Mouse (Mus musculus) ovary, postnatal 36 days (tissue): ENCODE data around the gene Ncapg2.

Experiments
- DNase-seq: peaks from one replicate; pipeline ENCODE4 v3.0.0; 2022; ENCODE audit warnings: low spot score, mixed read lengths

The Ncapg2 gene

DNA sequence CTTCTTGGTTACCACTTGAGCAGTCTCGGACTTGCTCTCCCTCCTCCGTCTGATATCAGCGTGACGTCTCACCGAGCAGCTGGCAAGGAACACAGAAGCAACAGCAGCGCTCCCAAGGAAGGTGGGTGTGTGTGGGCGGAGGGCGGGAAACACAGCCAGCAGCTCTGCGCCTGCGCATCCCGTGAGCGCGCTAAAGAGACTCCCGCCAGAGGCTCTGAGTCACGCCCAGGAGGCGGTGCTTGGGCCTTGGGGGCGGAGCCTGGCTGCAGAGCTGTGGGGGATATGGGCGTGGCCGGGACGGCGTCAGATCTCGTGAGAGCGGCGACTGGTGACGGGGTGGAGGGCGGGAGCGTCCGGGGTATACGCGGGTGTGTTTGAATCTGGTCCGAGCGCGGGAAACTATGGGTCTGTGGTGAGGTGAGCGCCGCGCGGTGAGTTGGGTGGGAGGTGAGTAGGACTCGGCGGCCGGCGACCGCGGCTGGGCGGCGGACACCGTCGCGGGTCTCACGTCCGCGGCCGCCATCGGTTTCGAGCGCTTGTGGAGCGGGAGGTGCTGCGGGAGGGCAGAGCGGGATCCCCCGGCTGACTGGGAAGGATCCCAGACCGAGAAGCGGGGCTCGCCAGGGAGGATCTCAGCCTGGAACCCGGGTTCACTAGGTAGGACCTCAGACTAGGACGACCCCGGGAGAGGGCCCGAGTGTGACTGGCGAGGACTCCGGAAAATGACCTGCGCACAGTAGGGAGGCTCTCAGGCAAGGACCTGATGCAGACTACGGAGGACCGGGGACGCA, at the start of gene Ncapg2:
Ncapg2 (plus strand) TSS at position 358 of the 791 bp plus-strand sequence.
- peak; percentile 99 for DNase-seq

DNA sequence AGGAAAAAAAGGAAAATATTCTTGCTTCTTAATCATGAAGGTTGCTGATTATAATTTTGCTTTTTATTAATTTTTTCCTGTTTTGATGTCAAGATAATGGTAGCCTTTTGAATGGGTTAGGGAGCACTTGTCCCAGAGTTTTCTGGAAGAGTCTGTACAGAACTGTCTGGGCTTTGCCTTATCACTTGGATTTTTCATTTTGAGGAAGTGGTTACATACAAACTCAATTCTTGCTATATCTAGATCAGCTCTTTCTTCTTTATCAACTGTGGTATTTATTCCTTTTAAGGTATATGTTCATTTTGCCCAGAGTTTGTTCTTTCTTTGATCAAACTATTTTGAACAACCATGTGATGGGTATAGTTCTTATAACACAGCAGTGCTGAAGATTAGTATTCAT, 43.1 kb upstream of the Ncapg2 start:
- DNase-seq, result no peak

DNA sequence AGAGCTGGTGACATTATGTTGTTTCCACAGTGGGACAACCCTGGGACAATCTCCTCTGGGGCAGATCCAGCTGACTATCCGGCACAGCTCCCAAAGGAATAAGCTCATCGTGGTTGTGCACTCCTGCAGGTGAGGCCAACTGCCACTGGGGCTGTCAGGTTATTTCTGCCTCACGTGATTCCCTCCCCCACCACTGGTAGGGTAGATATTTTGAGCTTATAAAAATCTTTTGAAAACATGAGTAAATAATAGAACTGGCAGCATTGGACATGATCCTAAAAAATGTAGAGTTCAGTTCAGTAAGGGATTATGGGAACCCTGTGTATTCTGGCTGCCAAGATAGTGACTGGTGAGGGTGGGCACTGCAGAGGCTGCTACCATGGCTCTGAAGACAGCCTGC, 38.3 kb upstream of the Ncapg2 start:
- DNase-seq, result no peak

DNA sequence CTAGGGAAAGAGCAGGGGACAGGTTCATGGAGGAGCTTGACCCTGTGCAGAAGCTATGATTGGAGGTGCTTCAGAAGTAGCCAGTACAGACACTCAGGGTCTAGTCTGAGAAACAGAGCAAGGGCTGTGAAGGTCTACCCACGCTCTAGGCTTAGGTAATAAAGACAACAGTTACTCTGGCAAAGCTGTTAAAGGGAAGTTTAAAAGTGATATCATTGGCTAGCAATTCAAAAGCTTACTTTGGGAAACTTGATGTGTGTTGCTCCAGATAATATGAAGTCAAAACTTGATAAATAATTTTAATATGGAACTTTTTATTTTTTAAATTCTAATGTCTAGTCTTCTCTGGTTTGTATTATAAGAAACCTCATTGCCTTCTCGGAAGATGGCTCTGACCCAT, 37.9 kb upstream of the Ncapg2 start:
- no peak for DNase-seq

DNA sequence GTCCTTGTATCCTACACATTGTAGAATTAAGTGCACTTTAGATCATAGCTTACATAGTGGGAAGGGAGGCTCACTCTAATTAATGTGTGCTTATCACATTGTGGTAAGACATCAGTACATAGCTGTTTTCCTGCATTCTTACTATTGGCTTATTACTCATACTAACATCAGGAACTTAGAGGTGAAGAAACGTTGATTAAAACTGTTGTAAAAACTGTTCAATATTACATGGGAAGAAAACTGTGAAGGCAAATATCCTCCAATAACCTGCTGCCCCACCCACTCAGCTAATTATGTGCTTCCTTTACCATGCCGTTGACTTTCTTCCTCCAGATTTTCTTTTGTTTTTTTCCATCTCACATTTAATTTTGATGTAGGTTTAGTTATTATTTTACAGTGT, 36.3 kb upstream of the Ncapg2 start:
- no peak for DNase-seq

DNA sequence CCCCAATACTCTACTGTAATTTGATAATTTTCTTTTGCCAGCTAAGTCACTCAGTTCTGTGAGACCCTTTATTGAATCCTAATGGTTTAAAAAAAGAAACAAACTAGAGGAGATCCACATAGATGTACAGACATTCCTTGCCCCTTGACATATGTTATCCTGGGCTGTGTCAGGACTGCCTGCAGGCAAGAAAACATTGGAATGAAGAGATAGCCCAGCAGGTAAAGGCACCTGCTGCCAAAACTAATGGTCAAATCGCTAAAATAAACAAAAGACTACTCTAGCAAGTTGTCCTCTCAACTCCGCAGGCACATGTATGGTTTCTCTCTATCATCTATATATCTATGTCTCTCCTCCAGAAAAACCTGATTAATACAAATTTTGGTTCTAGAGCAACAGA, 22.1 kb upstream of the Ncapg2 start:
- no peak for DNase-seq

DNA sequence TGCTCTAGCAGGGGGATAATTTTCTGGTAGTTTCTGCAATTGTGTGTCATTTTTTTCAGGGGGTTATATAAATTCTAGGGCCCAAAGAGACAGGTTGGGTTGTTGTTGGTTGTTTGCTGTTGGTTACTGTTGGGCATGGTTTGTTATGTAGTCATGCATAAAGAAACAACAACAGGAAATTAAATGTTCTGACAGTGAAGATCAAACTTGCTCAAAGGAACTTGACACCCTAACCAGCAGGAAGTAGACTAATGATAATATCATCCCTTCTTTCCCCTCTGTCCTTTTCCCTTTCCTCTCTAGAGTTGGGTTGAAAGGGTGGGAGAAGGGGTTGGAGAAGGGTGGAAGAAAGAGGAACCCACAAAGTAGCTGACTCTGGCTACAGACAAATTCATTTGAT, 21.2 kb upstream of the Ncapg2 start:
- no peak for DNase-seq

DNA sequence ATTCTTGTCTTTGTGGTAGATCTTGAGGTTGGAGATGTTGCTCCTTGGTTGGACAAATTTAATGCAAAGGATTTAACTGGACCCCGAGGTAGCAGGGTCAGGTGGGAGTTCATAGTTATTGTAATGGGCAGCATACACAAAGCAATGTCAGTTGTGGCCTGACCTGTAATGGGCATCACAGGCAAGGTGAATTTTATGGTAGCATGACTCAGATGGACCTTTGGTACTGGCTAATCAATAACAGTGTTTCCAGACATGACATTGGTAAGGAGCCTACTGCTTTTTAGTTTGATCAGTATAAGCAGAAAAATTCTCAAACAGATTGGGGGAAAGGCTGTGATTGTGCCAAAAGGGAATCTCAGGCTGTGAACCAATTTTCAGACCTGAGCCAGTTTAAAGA, 18.4 kb upstream of the Ncapg2 start:
- DNase-seq, result no peak

DNA sequence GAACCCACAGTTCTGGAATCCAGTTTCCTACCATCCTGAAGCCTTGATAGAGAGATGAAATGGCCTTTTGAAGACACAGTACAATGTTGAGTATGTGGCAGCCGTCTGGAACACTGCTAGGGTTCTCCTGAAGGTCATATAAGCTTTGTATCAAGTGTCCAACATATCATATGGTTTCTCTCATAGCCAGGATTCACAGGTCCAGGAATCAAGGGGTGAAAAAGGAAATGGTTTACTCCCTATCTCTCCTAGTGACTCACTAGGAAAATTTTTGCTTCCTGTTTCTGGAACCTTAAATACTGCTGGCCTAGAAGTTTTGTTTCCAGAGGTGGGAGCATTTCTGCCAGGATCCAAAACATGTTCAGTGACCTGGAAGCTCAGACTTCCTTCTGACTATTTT, 15.3 kb upstream of the Ncapg2 start:
- no peak for DNase-seq

DNA sequence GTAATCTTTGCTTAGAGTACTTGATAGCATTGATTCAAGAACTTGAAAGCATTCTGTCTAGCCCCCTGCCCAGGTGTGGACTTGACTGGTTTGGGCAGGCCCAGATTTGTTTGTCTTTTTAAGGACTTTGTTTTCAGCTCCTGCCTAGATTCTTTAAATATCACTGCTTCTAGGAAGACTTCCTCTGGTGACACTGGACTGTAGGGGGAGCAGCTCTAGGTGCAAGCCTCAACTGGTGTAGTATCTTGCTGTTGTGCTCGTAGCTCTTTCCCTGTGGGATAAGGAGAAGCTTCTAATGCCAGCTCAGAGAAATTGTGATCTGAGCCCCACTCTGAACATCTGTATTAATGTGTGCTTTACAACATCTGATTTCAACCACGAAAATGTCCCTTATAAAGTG, 10.9 kb upstream of the Ncapg2 start:
- DNase-seq, result no peak

DNA sequence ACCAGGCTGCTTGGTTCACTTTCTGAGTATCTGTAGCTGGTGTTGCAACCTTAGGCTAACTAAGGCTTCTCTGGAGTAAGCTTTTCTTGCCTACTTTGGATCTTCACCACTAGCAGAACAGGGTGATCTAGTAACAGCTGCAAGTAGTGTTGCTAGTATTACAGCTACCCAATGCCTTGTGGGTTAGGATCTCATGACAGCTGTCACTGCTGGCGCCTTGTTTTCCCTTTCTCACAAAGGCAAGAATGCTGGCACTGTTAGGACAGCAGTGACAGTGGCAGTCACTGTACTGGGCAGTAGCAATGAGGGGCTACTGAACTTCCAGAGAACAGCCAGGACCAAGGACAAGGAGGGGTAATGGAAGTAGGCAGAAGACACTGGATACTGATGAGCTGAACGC, 9.9 kb upstream of the Ncapg2 start:
- no peak for DNase-seq

DNA sequence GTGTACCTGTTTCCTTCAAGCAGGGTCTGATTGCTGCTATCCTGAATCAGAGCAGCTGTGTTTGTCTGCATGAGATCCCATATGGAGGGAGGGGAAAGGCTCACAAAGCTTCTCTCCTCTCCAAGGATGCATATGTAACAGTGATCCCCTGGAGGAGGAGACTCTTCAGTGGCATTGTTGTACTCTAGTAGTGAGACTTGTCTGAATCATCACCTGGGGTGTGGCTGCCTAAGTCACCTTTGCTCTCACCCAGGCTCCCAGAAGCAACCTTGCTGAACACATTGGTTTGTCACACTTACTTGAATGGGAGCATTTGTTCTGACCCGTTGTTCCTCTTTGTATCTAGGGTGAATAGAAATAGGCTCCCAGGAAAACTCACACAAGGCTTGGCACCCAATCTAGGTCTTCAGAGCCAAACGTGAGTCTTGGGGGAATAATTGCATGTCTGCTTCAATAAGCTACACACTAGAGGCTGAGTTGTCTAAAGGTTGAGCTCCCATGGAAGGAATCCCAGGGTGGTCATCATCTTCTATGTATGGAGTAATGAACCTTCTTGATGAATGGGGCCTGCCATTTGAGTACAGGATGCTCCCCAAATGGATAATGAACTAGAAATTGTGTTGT, 9.0 kb upstream of the Ncapg2 start:
- DNase-seq, result no peak

DNA sequence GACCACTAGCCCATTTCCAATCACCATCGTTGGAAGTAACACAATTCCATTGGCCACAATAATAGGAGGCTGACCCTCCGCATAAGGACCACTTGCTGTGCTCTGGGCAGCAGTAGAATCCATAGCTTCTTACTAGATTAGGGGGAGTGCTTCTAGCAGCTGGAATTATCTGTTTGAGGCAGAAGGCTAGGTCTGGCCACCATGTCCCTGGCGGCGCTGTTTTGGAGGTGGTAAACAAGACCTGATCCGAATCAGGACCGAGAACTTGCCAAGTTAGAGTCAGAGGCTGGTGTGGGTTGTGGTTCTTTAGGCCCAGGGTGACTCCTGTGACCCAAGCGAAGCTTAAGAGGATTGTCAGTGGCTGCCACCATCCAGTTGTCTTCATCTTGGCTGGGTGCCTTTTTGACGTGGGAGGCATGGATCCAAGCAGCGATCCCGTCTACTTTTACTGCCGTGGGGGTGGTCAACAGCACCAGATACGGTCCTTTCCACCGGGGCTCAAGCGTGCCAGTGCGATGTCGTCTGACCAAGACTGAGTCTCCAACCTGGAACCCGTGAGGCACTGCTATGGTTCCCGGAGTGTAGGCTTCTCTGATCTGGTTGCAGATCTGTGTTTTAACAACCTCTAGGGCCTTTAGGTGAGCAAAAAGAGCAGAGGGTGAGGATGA, 1.1 kb upstream of the Ncapg2 start:
- DNase-seq, result peak; percentile 5

DNA sequence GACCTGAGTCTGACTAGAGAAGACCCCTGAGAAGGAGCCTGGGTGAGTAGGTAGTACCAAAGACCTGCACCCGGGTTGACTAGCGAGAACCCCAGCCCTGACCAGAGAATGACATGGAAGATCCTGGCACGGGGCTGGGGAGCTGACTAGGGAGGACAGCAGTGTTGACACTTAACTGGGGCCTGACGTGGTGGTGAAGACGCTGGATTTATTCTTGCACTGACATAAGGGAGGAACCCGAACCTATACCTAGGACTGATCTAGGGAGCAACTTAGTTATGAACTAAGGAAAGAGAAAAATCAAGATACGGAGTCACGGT, 594 bp downstream of the Ncapg2 start:
- DNase-seq, result no peak

DNA sequence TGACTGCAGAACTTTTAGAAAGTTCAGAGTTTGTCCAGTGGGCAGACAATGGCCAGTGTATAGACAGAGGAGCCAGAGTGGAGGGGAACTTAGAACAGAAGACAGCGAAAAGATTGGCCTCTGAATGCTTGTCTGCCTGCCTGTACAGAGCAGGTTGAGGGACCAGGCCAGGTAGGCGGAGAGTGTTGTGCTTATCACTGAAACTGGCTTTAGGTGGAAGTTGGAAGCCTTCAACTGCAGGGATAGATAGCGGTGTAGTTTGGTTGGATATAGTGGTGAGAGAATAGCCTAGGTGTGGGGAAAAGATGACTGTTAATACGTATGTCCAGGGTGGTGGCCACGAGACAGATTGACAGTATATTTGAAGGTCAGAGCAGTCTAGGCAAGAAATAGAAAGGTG, 2.7 kb downstream of the Ncapg2 start:
- no peak for DNase-seq

DNA sequence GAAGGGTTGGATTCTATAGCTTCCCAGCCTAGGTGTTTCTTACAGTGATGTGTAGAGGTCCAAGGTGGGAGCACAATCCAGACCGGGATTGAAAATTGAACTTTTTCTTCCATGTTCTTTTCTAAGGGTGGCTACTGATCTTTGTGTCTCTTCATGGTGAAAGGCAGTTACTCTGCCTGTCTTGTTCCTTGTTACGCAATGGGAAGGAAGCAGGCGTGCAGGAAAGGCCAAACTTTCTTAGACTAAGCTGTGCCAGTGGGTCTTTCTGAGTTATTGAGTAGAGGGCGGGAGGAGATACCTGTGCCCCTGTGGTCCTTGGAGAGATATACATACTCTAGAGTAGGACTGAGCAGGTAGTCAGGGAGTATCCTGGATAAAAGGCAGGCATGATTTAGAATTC, 9.7 kb downstream of the Ncapg2 start:
- DNase-seq, result no peak

DNA sequence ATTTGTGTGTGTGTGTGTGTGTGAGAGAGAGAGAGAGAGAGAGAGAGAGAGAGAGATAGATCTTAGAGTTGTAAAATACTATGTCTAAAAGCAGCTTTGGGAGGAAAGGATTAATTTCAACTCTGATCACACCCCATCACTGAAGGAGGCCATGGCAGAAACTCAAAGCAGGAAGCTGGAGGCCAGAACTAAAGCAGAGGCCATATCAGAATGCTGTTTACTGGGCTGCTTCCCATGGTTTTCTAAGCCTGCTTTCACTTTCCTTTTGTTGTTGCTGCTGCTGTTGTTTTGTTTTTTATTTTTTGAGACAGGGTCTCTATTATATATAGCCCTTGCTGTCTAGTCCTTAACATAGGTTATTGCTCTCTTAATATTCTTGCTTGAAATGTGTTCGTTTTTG, 11.3 kb downstream of the Ncapg2 start:
- no peak for DNase-seq

DNA sequence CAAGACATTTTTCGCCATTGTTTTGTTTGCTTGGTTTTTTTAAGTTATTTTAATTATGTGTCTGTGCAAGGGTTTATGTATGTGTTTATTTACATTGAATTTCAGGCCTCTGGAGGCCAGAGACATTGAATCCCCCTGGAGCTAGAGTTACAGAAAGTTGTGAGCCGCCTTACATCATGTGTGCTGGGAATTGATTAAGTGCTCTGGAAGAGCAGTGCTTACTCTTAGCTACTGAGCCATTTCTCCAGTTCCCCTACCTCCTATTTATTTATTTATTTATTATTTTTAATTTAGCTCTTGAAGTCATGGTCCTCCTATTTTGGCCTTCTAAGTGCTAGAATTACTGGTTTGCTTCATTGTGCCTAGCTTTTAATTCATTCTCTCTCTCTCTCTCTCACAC, 16.5 kb downstream of the Ncapg2 start:
- no peak for DNase-seq

DNA sequence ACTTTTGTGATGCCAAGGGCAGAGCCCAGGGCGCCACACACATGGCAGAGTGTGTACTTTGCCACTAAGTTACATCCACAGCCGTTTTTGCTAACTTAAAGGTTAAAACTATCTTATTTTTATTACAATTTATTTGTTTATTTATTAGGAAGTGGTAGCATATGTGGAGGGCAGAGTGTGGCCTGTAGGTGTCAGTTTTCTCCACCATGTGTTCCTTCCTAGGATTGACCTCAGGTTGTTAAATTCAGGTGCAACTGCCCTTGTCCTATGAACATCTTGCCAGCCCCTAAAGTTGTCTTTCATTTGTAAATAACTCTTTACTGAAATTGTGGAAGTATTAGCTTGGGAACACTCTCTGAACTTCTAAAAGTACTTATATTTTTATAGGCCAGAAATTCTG, 20.2 kb downstream of the Ncapg2 start:
- no peak for DNase-seq

DNA sequence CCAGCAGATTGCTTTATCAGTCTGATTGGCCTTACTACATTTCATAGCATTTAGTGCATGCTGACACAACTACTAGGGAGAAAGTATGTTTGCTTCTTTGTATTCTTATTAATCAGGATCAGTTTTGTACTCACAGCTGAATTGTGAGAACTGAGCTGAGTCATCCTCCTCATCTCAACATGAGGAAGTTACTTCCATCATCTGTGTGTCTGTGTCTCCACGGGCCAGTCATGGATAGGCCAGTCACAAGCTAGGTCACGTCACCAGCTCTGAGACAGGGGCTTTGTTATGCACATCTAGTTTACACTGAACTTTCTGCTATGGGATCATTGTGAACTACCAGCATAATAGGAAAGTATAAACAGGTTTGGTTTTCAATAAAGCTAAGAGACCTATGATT, 28.5 kb downstream of the Ncapg2 start:
- no peak for DNase-seq

DNA sequence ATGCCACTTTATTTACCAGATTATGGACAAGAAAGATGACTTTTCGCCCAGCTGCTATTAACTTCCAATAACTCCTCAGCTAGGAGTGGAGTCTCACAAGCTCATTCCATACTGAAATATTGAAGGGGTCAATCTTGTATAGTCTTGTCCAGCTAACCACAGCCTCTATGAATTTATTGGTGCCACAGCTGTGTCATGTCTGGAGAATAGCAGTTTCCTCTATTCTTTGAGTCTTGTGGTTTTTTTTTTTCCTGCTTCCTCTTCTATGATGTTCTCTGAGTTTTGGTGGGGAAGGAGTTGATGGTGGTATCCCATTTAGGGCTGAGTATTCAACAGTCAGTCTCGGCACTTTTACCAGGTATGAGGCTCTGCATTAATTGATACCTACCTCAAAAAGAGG, 30.0 kb downstream of the Ncapg2 start:
- no peak for DNase-seq

DNA sequence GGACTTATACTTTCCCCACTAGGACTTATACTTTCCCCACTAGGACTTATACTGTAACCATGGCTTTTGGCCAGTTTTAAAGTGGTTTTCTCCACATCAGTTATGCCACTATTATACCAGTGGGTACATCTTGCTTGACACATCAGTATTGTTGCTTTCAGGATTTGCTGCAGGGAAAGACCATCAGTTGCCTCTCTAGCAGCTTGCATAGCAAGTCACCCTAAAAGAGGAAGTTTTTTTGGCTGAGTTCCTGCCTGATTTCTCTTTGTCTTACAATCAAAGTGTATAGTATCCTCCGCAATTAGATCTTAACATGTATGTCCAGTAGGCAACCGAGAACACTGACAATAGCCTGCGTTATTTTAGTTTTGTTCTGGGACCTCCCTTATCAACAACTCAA, 30.9 kb downstream of the Ncapg2 start:
- no peak for DNase-seq

DNA sequence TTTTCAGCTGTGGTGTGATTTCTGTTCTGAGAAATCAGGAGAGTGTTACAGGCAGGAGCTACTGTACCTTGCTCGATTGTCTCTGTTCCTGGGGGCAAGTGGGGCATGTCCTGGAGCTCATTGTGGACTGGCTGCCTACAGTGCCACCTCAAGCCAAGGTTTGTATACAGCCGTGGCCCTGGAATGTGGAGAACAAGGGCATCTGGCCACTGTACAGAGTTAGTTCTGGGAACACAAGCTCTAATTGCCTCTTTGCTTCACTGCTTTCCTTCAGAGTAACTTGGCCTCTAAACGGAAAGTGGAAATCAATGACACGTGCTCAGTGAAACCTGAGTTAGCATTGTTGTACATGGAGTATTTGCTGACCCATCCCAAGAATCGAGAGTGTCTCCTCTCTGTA, 33.4 kb downstream of the Ncapg2 start:
- peak; percentile 9 for DNase-seq

DNA sequence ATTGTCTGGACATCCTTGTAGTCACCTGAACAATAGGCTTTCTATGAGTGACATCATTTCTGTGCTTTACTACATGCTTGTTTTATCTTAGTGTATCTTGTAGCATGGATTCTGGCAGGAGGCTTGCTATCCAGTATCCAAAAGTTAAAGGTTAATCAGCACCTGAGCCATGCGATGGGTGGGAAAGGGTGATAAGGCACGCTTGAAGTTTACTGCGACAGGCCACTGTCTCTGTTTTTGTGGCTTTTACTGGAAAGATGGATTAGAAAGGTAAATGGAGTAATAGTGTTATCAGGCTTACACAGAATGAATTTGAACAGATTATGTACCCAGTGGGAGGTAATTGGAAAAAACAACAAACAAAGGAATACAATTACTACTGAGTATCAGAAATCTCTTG, 37.0 kb downstream of the Ncapg2 start:
- no peak for DNase-seq
